Mouse (Mus musculus) heart, embryonic 14.5 days (tissue): Measurements from ENCODE around the gene Traf3ip3. TPM values are rescaled to one million over a fixed set of nuclear protein-coding genes. Genes with fewer than 3 reads are reported as not detected.

Experiments used
- ATAC-seq: fragments of 200-750 bp; cut with Nextera tagmentation; 2 replicates; pipeline ENCODE4 v1.8.0; 2017; ENCODE audit warnings: low read depth, moderate TSS enrichment; ENCODE audit not compliant: insufficient number of reproducible peaks, insufficient read depth, low FRiP score
- H3K27ac ChIP-seq, 2 experiments: fragments of 200-500 bp in 1 of 2; fragments of 300-500 bp in 1 of 2; sonication (generic) in 1 of 2; replicated peaks in 1 of 2; 2 replicates each; pipeline ENCODE4 v1.5.1; 2012 to 2014; ENCODE audit warnings: low read depth in 2 of 2, low read length in 2 of 2, control low read depth in 1 of 2, mild to moderate bottlenecking in 1 of 2, mixed read lengths in 1 of 2; ENCODE audit not compliant: control insufficient read depth in 1 of 2, insufficient read depth in 1 of 2
- H3K27me3 ChIP-seq: fragments of 300-500 bp; sonication (generic); 2 replicates; pipeline ENCODE4 v1.6.1; 2014; ENCODE audit warnings: mild to moderate bottlenecking, low read length, control low read depth; ENCODE audit not compliant: control insufficient read depth, insufficient read depth
- H3K36me3 ChIP-seq: fragments of 300-500 bp; sonication (generic); 2 replicates; pipeline ENCODE4 v1.6.1; 2014; ENCODE audit warnings: mild to moderate bottlenecking, control low read depth, low read length, mixed read lengths; ENCODE audit not compliant: control insufficient read depth, insufficient read depth
- H3K4me1 ChIP-seq, 2 experiments: fragments of 200-500 bp in 1 of 2; fragments of 300-500 bp in 1 of 2; sonication (generic) in 1 of 2; 2 replicates each; pipeline ENCODE4 v1.6.1; 2012 to 2014; ENCODE audit warnings: low read length in 2 of 2, control low read depth in 1 of 2, mixed read lengths in 1 of 2; ENCODE audit not compliant: control insufficient read depth in 2 of 2, insufficient read depth in 2 of 2
- H3K4me2 ChIP-seq: fragments of 300-500 bp; sonication (generic); 2 replicates; pipeline ENCODE4 v1.6.1; 2014; ENCODE audit warnings: mild to moderate bottlenecking, low read length
- H3K4me3 ChIP-seq, 2 experiments: fragments of 200-500 bp in 1 of 2; fragments of 300-500 bp in 1 of 2; sonication (generic) in 1 of 2; 2 replicates each; pipeline ENCODE4 v1.5.1; 2012 to 2014; ENCODE audit warnings: low read length in 2 of 2, mild to moderate bottlenecking in 2 of 2, control low read depth in 1 of 2, low read depth in 1 of 2, moderate library complexity in 1 of 2; ENCODE audit not compliant: control insufficient read depth in 1 of 2, insufficient read depth in 1 of 2
- H3K9ac ChIP-seq: fragments of 300-500 bp; sonication (generic); 2 replicates; pipeline ENCODE4 v1.6.1; 2014; ENCODE audit warnings: mild to moderate bottlenecking, low read length
- H3K9me3 ChIP-seq: fragments of 300-500 bp; sonication (generic); 2 replicates; pipeline ENCODE4 v1.6.1; 2016; ENCODE audit warnings: low read length, control low read depth; ENCODE audit not compliant: control insufficient read depth
- WGBS: fragments of 180-500 bp; shearing (Covaris S2); extraction: QIAGEN DNeasy Blood & Tissue Kit; methylation state at CpG from one replicate; pipeline ENCODE4 v1.1.7; 2014; 5-methylcytosine and 5-hydroxymethylcytosine counted together
- polyA plus RNA-seq: library from polyadenylated mRNA; unstranded; fragments of >200 nt; fragmentation: Nextera tagmentation; extraction: Ambion mirVana; gene quantifications from 2 replicates; pipeline ENCODE4 v1.2.1, GENCODE M21; 2014

Traf3ip3 gene
- polyA plus RNA-seq, 1 experiment from 2014 or later, result 1.9 TPM

GRCm38 (mm10) chr1:193125835-193126234, 75.7 kb downstream of the Traf3ip3 start:
- Histone ChIP-seq H3K9ac (no peak overlapping the region), H3K9me3 (no peaks in the 10 kb centered on the region), H3K27me3 (no peaks in the 10 kb centered on the region), H3K4me3 (no peak overlapping the region), H3K36me3 (peaks cover 66% of the 10 kb centered on the region), H3K27ac (no peak overlapping the region), H3K4me1 (peaks cover 2 to 11% of the 10 kb centered on the region in 2 experiments; a peak in 3 of 4 replicates), H3K4me2 (no peak overlapping the region)
- no peak for ATAC-seq
- WGBS, result 75% methylated on average over 4 of the region's 4 CpGs

Other genes starting within 250 kb of the Traf3ip3 start
- 0.62 and 1.4 TPM in 2 replicates for gene Syt14, start 165.9 kb downstream of the Traf3ip3 start, polyA plus RNA-seq
- 6.3 and 6.4 TPM in 2 replicates for gene Diexf, start 71.4 kb downstream of the Traf3ip3 start, polyA plus RNA-seq
- 6.1 and 7.2 TPM in 2 replicates for gene Irf6, start 48.6 kb downstream of the Traf3ip3 start, polyA plus RNA-seq
- gene A130010J15Rik, start 33.7 kb downstream of the Traf3ip3 start, polyA plus RNA-seq, result 12.9 and 13.4 TPM in 2 replicates
- gene Lamb3, start 6.0 kb upstream of the Traf3ip3 start, polyA plus RNA-seq, result 2.9 and 3.1 TPM in 2 replicates
- 1.6 TPM in 2 replicates for gene Hsd11b1, start 62.4 kb upstream of the Traf3ip3 start, polyA plus RNA-seq
- gene G0s2, start 71.5 kb upstream of the Traf3ip3 start, polyA plus RNA-seq, result 103 and 111 TPM in 2 replicates
- 9.4 and 9.9 TPM in 2 replicates for gene Camk1g, start 168.6 kb upstream of the Traf3ip3 start, polyA plus RNA-seq